Mouse (Mus musculus) monocyte, adult 5-6 weeks (primary cell): ENCODE data around the gene Zfp422. TPM values are rescaled to one million over a fixed set of nuclear protein-coding genes. Genes with fewer than 3 reads are reported as not detected.
"Not testable (repeated sequence)": the region's sequence is repeated elsewhere in the genome, so short reads cannot be mapped to it uniquely, and the experiment has no call there.

Source experiments
- ATAC-seq: fragments of 153-309, 156-312 bp; replicated peaks from 2 replicates; pipeline ENCODE4 v1.8.0; 2017; ENCODE audit warnings: mild to moderate bottlenecking; ENCODE audit not compliant: low TSS enrichment, insufficient number of reproducible peaks, severe bottlenecking, poor library complexity, low FRiP score
- total RNA-seq: library from RNA; stranded (forward); fragments of 200-1000, 200-491, 200-594 nt; gene quantifications from 3 replicates; pipeline ENCODE4 v1.2.3, GENCODE M21; 2017

Zfp422 gene
- total RNA-seq, 1 experiment from 2014 or later, result 10.3 TPM

- ATAC-seq, result no peak
Observed at GRCm38 (mm10) chr6:116618073-116618472, 10.7 kb downstream of the Zfp422 start.

- no peak for ATAC-seq
Observed at GRCm38 (mm10) chr6:116615719-116616118, 13.1 kb downstream of the Zfp422 start.

- ATAC-seq, result no peak
Observed at GRCm38 (mm10) chr6:116607230-116607629, 21.6 kb downstream of the Zfp422 start.

GRCm38 (mm10) chr6:116600969-116601368 is 27.8 kb downstream of the Zfp422 start:
- ATAC-seq, result not testable (repeated sequence)

GRCm38 (mm10) chr6:116584095-116584494 is 44.7 kb downstream of the Zfp422 start, which contains the start of gene Olfr215:
Olfr215 (minus strand) TSS chr6:116584195.
- no peak for ATAC-seq

Other genes starting within 250 kb of the Zfp422 start
- gene Alox5, start 167.8 kb downstream of the Zfp422 start, total RNA-seq, result 43.3 to 92.8 TPM (median 76.9 TPM) in 3 replicates
- not detected in 3 replicates for gene Olfr211, start 139.9 kb downstream of the Zfp422 start, total RNA-seq
- not detected in 3 replicates for gene Olfr212, start 122.5 kb downstream of the Zfp422 start, total RNA-seq
- gene Olfr213, start 90.5 kb downstream of the Zfp422 start, total RNA-seq, result not detected in 3 replicates
- gene Gm5580, start 77.9 kb downstream of the Zfp422 start, total RNA-seq, result not detected in 3 replicates
- not detected in 3 replicates for gene Olfr214, start 74.8 kb downstream of the Zfp422 start, total RNA-seq
- not detected in 3 replicates for gene Olfr215, start 44.8 kb downstream of the Zfp422 start, total RNA-seq
- 0.38 TPM in 1 of 3 replicates, not detected in the others for gene Depp1, start 21.6 kb upstream of the Zfp422 start, total RNA-seq
- gene Rassf4, start 45.0 kb upstream of the Zfp422 start, total RNA-seq, result 124 to 138 TPM (median 133 TPM) in 3 replicates
- gene Tmem72, start 87.9 kb upstream of the Zfp422 start, total RNA-seq, result 0.29 to 0.68 TPM (median 0.32 TPM) in 3 replicates